Mouse (Mus musculus) stomach, postnatal 0 days (tissue): ENCODE measurements at regions not wholly inside any gene's neighbourhood (a gene's known extent, or its start where the extent isn't known, plus 50 kb on each side); places are given as distances from the start of the nearest gene placed in this dataset.
A peak's percentile ranks its signal among the peaks of the same experiment; 100 is the strongest.

Source experiments
- ATAC-seq: fragments of 200-750 bp; cut with Nextera tagmentation; 2 replicates; pipeline ENCODE4 v1.8.0; 2017; ENCODE audit not compliant: low FRiP score, low TSS enrichment
- DNase-seq: peaks from one replicate; pipeline ENCODE4 v3.0.0-alpha.2; 2016; ENCODE audit warnings: low spot score
- H3K27ac ChIP-seq: fragments of 300-500 bp; sonication (generic); replicated peaks from 2 replicates; pipeline ENCODE4 v1.5.1; 2014; ENCODE audit warnings: mild to moderate bottlenecking, control low read depth
- H3K27me3 ChIP-seq: fragments of 300-500 bp; sonication (generic); 2 replicates; pipeline ENCODE4 v1.6.1; 2014; ENCODE audit warnings: low read length; ENCODE audit not compliant: control insufficient read depth, insufficient read depth
- H3K36me3 ChIP-seq: fragments of 300-500 bp; sonication (generic); 2 replicates; pipeline ENCODE4 v1.6.1; 2014; ENCODE audit warnings: low read length, mixed read lengths; ENCODE audit not compliant: control insufficient read depth, insufficient read depth
- H3K4me1 ChIP-seq: fragments of 300-500 bp; sonication (generic); replicated peaks from 2 replicates; pipeline ENCODE4 v1.6.1; 2014; ENCODE audit warnings: antibody characterized with exemption; ENCODE audit not compliant: control insufficient read depth, insufficient read depth
- H3K4me2 ChIP-seq: fragments of 300-500 bp; sonication (generic); replicated peaks from 2 replicates; pipeline ENCODE4 v1.6.1; 2014; ENCODE audit warnings: low read depth, mild to moderate bottlenecking, control low read depth, moderate library complexity
- H3K4me3 ChIP-seq: fragments of 300-500 bp; sonication (generic); 2 replicates; pipeline ENCODE4 v1.5.1; 2014; ENCODE audit warnings: low read depth, low read length, control low read depth
- H3K9ac ChIP-seq: fragments of 300-500 bp; sonication (generic); 2 replicates; pipeline ENCODE4 v1.6.1; 2014; ENCODE audit warnings: mild to moderate bottlenecking, low read length, control low read depth, mixed read lengths
- H3K9me3 ChIP-seq: fragments of 300-500 bp; sonication (generic); 2 replicates; pipeline ENCODE4 v1.6.1; 2016; ENCODE audit warnings: low read length; ENCODE audit not compliant: control insufficient read depth
- CTCF ChIP-seq: IDR thresholded peaks from 2 replicates; pipeline ENCODE4 v1.5.1; 2016; ENCODE audit warnings: antibody characterized with exemption, low read depth, mild to moderate bottlenecking, moderate library complexity
- EP300 ChIP-seq: optimal IDR thresholded peaks from 2 replicates; pipeline ENCODE3; 2016; ENCODE audit warnings: antibody characterized with exemption
- WGBS: fragments of 180-500 bp; shearing (Covaris S2); extraction: QIAGEN DNeasy Blood & Tissue Kit; methylation state at CpG from one replicate; pipeline ENCODE4 v1.1.7; 2014; 5-methylcytosine and 5-hydroxymethylcytosine counted together

GRCm38 (mm10) chr16:15070485-15070960, 164.1 kb downstream of the Efcab1 start:
- DNase-seq = no peak

GRCm38 (mm10) chr16:15074407-15074806, 168.0 kb downstream of the Efcab1 start:
- Histone ChIP-seq H3K36me3 (no peaks in the 10 kb centered on the region), H3K4me2 (no peak overlapping the region), H3K9ac (no peak overlapping the region), H3K4me3 (no peak overlapping the region), H3K27ac (no peak overlapping the region), H3K9me3 (no peaks in the 10 kb centered on the region), H3K27me3 (no peaks in the 10 kb centered on the region), H3K4me1 (no peaks in the 10 kb centered on the region)
- no peak for TF ChIP-seq EP300
- no peak for TF ChIP-seq CTCF
- ATAC-seq = no peak
- no peak for DNase-seq

More at GRCm38 (mm10) chr16:15070485-15070960, 164.1 kb downstream of the Efcab1 start:
- Histone ChIP-seq H3K27ac (no peak overlapping the region), H3K27me3 (no peaks in the 10 kb centered on the region), H3K4me2 (no peak overlapping the region), H3K9me3 (no peaks in the 10 kb centered on the region), H3K9ac (no peak overlapping the region), H3K4me3 (no peak overlapping the region), H3K36me3 (no peaks in the 10 kb centered on the region), H3K4me1 (no peaks in the 10 kb centered on the region)
- no peak for ATAC-seq
- 79% methylated on average over 7 of the region's 7 CpGs for WGBS
- no peak for TF ChIP-seq EP300
- TF ChIP-seq CTCF = no peak

GRCm38 (mm10) chr16:15083692-15084091, 177.3 kb downstream of the Efcab1 start:
- H3K27me3 ChIP-seq = no peaks in the 10 kb centered on the region
- H3K36me3 ChIP-seq = no peaks in the 10 kb centered on the region
- TF ChIP-seq CTCF (no peak), EP300 (no peak)
- no peak overlapping the region for H3K4me3 ChIP-seq
- 62% methylated on average over 3 of the region's 3 CpGs for WGBS
- no peak overlapping the region for H3K4me2 ChIP-seq
- H3K9me3 ChIP-seq = no peaks in the 10 kb centered on the region
- no peak overlapping the region for H3K9ac ChIP-seq
- ATAC-seq = no peak
- H3K4me1 ChIP-seq = no peaks in the 10 kb centered on the region
- no peak for DNase-seq
- H3K27ac ChIP-seq = no peak overlapping the region

- DNase-seq = no peak
- Histone ChIP-seq H3K27me3 (no peaks in the 10 kb centered on the region), H3K36me3 (no peaks in the 10 kb centered on the region), H3K4me3 (peak overlapping the region; percentile 52), H3K4me2 (peak overlapping the region; percentile 80), H3K9ac (peak overlapping the region; percentile 61), H3K27ac (peak overlapping the region; percentile 82), H3K4me1 (no peaks in the 10 kb centered on the region), H3K9me3 (no peaks in the 10 kb centered on the region)
- 35% methylated on average over 10 of the region's 10 CpGs for WGBS
- ATAC-seq = no peak
- no peak for TF ChIP-seq CTCF
- no peak for TF ChIP-seq EP300
Measured at GRCm38 (mm10) chr16:15084147-15084752, 177.8 kb downstream of the Efcab1 start.

GRCm38 (mm10) chr16:15084753-15085728, 178.6 kb downstream of the Efcab1 start:
- H3K9me3 ChIP-seq = no peaks in the 10 kb centered on the region
- no peaks in the 10 kb centered on the region for H3K4me1 ChIP-seq
- H3K27me3 ChIP-seq = no peaks in the 10 kb centered on the region
- H3K9ac ChIP-seq = peak overlapping the region; percentile 61
- 2% methylated on average over 56 of the region's 56 CpGs for WGBS
- peak overlapping the region; percentile 80 for H3K4me2 ChIP-seq
- no peaks in the 10 kb centered on the region for H3K36me3 ChIP-seq
- peak overlapping the region; percentile 52 for H3K4me3 ChIP-seq
- ATAC-seq (peak; percentile 77), DNase-seq (peak; percentile 25)
- peak overlapping the region; percentile 82 for H3K27ac ChIP-seq
- no peak for TF ChIP-seq CTCF
- no peak for TF ChIP-seq EP300
